Mouse (Mus musculus) cortical plate, adult 2 months (tissue): ENCODE data around the gene Cilp2.

Experiments
- CTCF ChIP-seq: fragments of 200-500 bp; IDR thresholded peaks from 2 replicates; pipeline ENCODE4 v1.5.1; 2011; ENCODE audit warnings: mild to moderate bottlenecking, control low read depth, low read length; ENCODE audit not compliant: insufficient read depth; ENCODE audit errors: extremely low read depth
- POLR2A ChIP-seq: fragments of 200-500 bp; IDR thresholded peaks from 2 replicates; pipeline ENCODE4 v1.6.1; 2011; ENCODE audit warnings: mild to moderate bottlenecking, low read length, control low read depth; ENCODE audit not compliant: insufficient read depth; ENCODE audit errors: extremely low read depth

- TF ChIP-seq CTCF: no peak
- no peak for TF ChIP-seq POLR2A
These were observed 33.6 kb downstream of the Cilp2 start for GRCm38 (mm10) chr8:69853869-69854268.
